Mouse (Mus musculus): ENCODE results near the gene Rasgef1b.

DNA sequence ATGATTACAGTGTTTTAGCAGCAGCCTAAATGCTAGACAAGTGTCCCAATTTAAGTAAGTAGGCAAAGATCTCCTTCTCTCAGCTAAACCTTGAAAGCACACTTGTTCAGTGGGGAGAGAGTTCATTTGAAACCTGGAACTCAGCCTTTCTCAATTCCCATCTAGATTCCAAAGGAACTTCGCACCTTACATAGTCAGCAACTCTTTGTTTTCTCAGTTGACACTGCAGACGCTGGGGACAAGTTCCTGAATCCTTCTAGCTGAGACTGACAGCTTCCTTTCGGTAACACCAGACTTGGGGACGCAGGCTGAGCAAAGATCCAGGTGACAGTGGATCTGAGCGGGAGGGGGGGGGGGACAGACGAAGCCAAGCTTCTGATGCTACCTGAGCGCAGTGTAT lies 481.4 kb downstream of the Rasgef1b start:
- no peak for TF ChIP-seq CTCF (IDR thresholded peaks at IDR 0.05; ENCODE audit: low read depth, low read length)
- no peak for TF ChIP-seq POLR2A (IDR thresholded peaks at IDR 0.05; ENCODE audit: extremely low read depth, insufficient read depth, low read length)

Data from liver, adult 2 months (tissue).